Mouse (Mus musculus) spleen, adult 2 months (tissue): ENCODE results near the gene Ccdc13.

Experiments used
- CTCF ChIP-seq: fragments of 200-500 bp; IDR thresholded peaks from 2 replicates; pipeline ENCODE4 v1.5.1; 2011; ENCODE audit warnings: mild to moderate bottlenecking, inconsistent platforms; ENCODE audit not compliant: insufficient read depth, insufficient read length, insufficient replicate concordance; ENCODE audit errors: extremely low read depth
- POLR2A ChIP-seq: fragments of 200-500 bp; IDR thresholded peaks from 2 replicates; pipeline ENCODE4 v1.6.1; 2011; ENCODE audit warnings: low read depth, low read length, inconsistent platforms

DNA sequence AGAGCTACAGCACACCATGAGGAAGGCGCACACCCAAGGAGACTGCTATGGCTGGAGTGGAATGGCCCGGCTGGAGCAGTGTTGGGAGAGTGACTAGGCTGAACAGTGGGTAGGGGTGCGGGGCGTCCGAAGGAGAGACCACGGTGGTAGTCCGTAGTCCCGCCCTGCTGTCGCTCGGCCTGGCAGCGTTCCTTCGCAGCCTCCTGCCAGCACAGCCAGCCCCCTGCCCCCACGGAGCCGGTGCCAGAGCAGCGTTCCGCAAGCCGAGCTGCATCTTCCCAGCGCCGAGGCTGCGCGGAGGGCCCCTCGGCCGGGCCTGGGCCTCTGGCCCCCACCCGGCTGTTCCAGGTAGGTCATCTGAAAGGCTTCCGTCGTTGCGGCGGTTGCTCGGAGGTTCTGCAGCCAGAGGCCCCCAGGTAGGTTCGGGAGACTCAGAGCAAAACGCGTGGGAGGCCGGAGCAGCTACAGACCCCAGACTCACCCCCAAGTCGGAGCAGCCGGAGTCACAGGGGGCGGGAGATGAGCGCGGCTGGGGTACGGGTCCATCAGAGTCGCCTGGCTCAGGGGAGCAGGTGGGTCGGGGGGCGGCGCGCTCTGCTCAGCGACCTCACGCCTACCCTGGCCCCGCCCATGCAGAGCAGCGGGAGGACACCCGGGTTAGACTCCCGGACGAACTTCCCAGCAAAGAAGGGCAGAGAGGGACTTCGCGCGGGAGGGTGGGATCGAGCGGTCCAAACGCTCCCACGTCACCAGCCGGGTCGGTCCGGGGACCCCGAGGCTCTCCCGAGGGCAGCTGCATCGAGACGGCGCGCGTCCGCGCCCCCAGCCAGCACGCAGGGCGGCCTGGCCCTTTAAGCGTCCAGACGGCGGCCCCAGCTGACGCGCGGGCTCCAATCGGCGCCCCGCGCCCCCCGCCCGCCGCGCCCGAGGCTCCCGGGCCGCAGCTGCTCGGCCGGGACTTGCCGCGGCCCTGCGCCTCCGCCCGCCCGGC is 79.9 kb downstream of the Ccdc13 start, which contains the start of gene Zfp651:
- no peak for TF ChIP-seq CTCF
- TF ChIP-seq POLR2A = no peak
